Mouse (Mus musculus): ENCODE results near the gene Aspg.

Aspg gene

DNA sequence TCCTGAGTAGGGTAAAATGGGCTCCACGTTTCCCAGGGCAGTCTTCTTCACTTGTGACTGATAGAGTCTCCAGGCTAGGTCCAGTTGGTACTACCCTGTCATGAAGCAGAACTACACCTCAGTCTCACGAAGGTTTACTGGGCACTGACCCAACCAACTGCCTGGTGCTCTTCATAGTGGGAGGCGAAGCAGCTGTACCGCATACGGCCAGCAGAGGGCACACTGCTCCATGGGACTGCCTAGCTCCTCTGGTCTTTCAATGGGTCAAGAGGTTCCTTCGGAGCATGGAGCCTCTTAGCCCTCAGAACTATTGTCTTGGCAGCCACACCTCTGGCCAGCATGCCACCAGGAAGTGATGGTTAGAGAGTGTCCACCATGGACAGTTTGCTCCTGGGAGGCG lies 7.2 kb downstream of the Aspg start:
- peak; percentile 77 for DNase-seq (ENCODE audit: low spot score)

- DNase-seq (ENCODE audit: low spot score), result no peak
Measured at GRCm38 (mm10) chr12:112117006-112117405, 10.5 kb downstream of the Aspg start.

- no peak for DNase-seq (ENCODE audit: low spot score)
Measured at GRCm38 (mm10) chr12:112117649-112118048, 11.2 kb downstream of the Aspg start.

DNA sequence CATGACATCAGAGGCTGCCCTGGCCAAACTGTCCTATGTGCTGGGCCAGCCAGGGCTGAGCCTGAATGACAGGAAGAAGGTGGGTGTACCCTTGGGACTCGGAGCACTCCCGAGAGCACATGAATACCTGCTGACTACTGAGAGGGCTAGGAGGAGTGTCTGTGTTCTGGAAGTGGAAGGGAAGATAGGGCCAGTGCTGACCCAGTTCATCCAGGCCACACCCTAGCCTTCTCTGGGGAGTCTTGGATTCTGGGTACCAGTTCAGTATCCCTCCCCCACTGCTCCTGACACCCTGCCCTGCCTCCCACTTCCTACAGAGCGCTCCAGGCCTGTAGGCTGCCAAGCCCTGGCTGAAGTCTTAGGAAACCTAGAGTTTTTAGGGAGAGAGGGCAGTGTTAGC lies 14.7 kb downstream of the Aspg start:
- DNase-seq (ENCODE audit: low spot score), result no peak

- no peak for DNase-seq (ENCODE audit: low spot score)
Measured at GRCm38 (mm10) chr12:112125903-112126302, 19.4 kb downstream of the Aspg start.

DNA sequence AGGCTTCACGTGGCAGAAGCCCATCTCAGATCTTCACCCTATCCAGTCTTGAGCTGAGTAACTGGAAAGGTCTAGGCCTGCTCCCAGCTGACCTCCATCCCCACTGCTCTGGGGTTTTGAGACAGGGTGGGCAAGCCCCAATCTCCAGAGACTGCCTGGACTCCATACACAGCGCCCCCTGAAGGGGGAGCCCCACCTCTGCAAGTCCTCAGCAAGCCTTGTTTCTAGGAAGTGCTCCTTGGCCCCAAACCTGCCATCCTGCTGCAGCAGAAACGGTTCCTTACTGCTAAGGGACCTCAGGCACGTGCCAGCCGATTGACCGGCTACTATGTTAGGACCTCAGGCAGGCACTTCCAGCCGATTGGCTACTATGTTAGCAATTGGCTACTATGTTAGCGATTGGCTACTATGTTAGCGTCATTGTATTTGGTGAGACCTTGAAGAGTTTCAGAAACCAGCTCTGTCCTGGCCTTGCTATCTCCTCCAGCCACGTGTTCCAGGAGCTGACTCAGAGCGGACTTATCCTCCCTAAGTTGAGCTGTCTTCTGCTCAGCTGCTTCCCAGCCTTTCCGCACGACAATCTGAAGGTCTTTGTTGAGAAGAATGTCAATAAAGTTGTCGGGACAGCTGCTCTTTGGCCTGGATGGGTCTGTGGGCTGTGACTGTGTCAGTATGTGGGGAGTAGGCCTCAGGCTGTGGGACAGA lies 20.6 kb downstream of the Aspg start:
- peak; percentile 85 for DNase-seq (ENCODE audit: low spot score)

- no peak for DNase-seq (ENCODE audit: low spot score)
Measured at GRCm38 (mm10) chr12:112128526-112128925, 22.0 kb downstream of the Aspg start.

DNA sequence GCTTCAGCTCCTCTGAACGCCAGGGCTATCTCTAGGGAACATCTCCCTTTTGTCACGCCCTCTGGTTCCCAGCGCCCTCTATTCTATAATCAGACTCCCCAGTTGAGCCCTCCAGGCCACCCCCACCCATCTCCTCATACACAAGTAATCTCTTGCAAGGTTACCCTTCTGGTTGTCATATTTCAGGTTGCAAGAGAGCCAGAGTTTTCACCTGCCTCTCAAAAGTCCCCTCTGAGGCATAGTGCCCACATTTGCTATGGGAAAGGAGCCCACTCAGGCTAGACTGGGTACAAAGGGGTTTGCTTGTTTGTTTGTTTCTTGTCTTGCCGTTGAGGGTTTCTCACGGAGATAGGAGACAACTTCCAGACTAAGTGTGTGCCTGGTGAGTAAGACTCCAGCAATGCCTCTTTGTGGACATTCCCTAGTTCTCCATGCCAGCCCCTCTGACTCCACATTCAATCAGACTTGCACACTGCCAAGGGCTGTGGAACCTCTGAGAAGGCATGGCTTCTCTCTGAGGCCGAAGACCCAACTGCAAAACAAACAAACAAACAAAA lies 22.9 kb downstream of the Aspg start:
- no peak for DNase-seq (ENCODE audit: low spot score)

GRCm38 (mm10) chr12:112130161-112130860 lies 23.8 kb downstream of the Aspg start:
- DNase-seq (ENCODE audit: low spot score), result peak; percentile 77

GRCm38 (mm10) chr12:112130957-112131356 lies 24.5 kb downstream of the Aspg start:
- DNase-seq (ENCODE audit: low spot score), result no peak

DNA sequence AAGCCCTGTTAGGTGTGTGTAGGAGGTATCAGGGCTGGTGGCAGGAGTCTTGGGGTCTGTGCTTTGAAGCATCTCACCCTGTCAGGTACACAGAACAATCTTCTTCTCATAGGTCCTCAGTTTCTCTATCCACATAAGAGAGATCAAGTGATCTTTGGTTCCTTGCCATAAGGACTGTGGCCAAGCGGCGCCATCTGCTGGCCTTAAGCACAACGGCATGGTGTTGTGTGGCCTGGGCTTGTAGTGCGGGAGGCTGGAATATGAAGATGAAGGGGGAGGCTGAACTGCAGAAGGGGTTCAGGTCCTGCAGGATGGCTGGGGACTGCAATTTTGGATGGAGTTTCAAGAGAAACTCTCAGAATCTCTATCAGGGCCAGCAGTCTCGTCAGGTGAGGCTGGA lies 33.8 kb downstream of the Aspg start:
- no peak for DNase-seq (ENCODE audit: low spot score)

GRCm38 (mm10) chr12:112140745-112141144 lies 34.3 kb downstream of the Aspg start:
- no peak for DNase-seq (ENCODE audit: low spot score)

GRCm38 (mm10) chr12:112141300-112141699 lies 34.8 kb downstream of the Aspg start:
- DNase-seq (ENCODE audit: low spot score), result peak; percentile 38

GRCm38 (mm10) chr12:112143116-112143832 lies 36.8 kb downstream of the Aspg start:
- DNase-seq (ENCODE audit: low spot score), result no peak

DNA sequence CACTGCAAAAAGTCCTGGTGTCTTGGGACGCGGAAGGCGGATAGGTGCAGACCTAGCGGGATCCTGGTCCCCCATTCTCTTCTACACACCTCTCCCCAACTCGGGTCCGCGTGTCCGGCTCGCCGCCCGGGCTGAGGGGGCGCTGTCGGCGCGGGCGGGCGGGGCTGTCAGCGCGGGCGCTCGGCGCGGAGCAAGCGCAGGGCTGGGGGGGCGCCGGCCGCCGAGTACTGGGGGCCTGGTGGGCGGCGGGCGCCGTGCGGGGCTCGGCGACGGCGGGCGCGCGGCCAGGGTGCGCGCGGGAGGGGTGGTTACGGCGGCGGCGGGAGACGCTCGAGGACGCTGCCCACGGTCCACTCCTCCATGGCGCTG lies 37.3 kb downstream of the Aspg start:
- DNase-seq (ENCODE audit: low spot score), result no peak

DNA sequence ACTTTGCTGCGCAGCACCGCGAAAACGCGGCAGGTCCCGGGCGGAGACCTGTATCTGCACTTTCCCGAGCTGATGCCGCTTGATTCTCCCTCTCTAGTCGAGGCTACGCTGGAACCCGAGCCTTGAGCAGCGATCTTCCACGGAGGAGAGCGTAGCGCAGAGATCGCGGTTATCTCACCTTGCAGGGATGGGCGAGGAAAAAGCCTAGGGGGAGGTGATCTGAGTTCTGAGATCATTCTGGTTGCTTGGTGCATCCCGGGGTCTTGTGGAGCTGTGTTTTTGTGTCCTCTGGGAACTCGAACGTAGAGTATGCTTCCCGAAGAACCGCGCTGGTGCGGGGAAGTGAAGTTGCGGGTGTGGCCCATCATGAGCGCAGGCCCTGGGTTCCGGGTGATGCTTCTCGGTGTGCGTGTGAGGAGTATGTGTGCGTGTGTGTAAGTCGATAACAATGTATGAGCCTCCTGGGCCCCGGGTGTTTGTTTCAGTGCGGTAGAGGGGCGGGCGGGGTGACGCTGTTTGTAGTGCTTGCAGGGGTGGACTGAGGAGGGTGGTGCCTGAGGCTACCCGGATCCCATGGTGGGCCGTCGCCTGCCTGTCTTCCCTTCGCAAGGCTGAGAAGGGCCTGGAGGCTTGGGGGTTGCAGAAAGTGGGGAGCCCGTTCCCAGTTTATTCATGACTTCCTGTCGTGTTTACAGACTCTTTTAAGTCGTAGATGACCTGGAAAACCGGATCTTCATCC lies 38.1 kb downstream of the Aspg start:
- DNase-seq (ENCODE audit: low spot score), result no peak

GRCm38 (mm10) chr12:112145211-112145874 lies 38.9 kb downstream of the Aspg start:
- peak; percentile 80 for DNase-seq (ENCODE audit: low spot score)

- DNase-seq (ENCODE audit: low spot score), result peak; percentile 76
Measured at GRCm38 (mm10) chr12:112145875-112146651, 39.6 kb downstream of the Aspg start, which contains the start of gene Kif26a. Gene Kif26a (plus strand): TSS chr12:112146208.

GRCm38 (mm10) chr12:112147365-112147764 lies 40.9 kb downstream of the Aspg start:
- no peak for DNase-seq (ENCODE audit: low spot score)

DNA sequence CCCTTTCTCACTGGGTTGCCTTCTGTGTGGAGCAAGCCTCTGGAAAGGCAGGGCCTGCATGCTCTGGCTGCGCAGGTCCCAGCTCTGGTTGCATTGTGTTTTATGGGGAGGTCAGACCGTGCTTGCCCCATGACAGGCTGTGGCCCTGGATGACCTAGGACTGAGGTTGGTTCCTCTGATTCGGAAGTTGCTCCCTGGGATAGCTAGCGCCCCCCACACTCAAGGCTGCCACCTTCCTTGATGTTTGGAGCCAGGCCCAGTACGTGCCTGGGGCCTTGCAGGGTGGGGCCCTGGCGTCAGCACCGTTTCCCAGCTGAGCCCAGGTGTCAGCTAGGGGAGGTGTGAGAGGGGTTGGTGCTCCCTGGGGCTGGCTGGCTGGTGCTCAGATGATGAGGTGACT lies 43.5 kb downstream of the Aspg start:
- DNase-seq (ENCODE audit: low spot score), result no peak
